Mouse (Mus musculus) C2C12 (cell line): ENCODE measurements around the gene Nfatc2ip.

Experiments
- CTCF ChIP-seq: IDR thresholded peaks from one replicate; pipeline ENCODE4 v1.5.1; 2011; ENCODE audit not compliant: control insufficient read depth, insufficient read depth, insufficient read length
- MAX ChIP-seq: IDR thresholded peaks from one replicate; pipeline ENCODE4 v1.6.1; 2011; ENCODE audit warnings: mild to moderate bottlenecking, control low read depth
- MYOD1 ChIP-seq: IDR thresholded peaks from one replicate; pipeline ENCODE4 v1.6.1; 2011; ENCODE audit warnings: low read depth; ENCODE audit not compliant: control insufficient read depth, insufficient read length

DNA sequence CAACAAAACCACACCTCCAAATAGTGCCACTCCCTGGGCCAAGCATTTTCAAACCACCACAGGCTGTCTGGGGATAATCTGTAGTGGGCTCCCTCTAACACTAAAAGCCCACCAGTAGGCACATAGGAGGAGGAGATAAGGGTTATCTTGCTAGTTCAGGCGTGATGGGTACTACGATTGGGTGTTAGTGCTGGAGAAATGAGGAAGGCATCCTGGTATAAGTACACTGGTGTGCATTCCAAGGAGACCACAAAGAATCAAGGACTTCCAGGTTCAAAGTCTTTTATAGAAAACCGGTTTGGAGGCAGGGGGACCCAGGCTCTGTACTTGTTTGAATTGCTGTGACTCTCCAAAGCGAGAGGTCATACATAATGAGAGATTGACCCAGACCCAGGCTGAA lies 31.6 kb upstream of the Nfatc2ip start:
- TF ChIP-seq CTCF (no peak), MAX (no peak), MYOD1 (no peak)
